Mouse (Mus musculus): Measurements from ENCODE around the gene Pex11g.

The Pex11g gene

DNA sequence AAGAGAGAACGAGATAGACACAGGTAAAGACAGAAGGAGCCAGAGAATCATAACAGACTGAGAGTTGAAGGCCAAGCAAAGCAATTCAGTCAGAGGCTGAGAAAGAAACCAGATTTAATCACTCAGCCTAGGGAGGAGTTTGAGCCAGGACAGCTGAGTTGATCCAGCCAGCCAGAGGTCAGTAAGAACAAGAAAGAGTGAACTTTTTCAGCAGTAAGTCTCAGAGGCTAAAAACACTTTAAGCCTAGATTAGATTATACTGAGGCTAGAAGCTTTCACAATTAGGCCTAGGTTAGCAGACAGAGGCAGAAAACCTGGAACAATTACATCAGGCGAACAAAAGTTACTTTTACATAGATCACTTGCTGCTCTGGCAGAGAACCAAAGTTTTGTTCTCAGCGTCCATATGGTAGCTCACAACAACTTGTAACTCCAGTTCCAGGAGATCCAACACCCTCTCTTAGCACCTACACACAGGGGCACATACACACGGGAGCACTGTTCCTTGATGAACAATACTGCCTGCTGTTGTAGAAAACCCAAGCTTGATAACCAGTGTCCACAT is 12.8 kb upstream of the Pex11g start:
- no peak for DNase-seq

DNA sequence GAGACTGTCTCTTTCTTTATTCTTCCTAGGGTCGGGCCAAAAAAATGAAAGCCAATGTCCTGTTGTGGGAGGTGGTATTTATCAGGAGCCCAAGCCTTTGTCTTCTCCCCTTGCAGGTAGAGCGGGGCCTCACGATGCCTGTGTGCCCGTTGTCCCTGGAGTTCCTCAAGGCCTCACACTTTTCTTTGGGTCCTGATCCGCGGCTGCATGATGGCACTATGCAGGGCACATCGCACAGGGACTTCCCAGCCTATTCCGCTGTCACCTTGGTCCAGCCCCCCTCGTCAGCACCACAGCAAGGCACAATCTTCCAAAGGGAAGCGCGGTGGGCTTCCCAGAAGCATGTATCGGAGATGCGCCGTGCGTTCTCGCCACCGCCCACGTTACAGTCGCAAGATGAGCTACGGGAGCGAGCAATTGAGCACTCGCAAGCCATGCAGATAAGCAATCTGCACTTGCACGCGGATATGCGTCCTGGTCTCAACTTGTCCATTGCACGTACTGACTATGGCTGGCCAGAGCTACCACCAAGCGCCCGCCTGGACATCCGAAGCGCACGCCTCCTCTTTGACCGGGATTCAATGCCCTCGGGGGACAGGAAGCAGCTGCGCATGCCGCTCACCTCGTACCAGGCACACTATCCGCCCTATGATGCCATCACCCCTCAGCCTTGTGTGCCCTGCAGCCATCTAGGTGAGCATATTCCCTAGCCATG is 8.4 kb upstream of the Pex11g start:
- no peak for DNase-seq

DNA sequence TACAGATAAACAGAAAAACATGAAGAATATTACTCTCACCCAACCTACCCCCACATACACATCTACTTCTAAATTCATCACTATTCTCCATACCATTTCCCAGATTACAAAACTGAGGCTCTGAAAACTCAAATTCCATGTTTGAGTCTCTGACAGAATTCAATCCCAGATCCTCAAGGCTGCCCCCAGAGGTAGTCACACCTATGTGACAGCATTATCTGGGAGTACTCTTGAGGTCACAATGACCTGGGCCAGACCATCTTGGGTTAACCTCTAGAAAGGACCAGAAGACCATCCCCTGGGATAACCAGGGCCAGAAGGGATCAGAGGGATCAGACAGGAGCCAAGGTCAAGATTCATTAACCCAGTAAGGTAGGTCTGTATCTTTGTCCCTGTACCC is 3.1 kb upstream of the Pex11g start, which contains the start of gene Tex45:
Tex45 (plus strand) TSS at position 301 of the 400 bp plus-strand sequence.
- DNase-seq = no peak

- no peak for DNase-seq
Observed at GRCm38 (mm10) chr8:3468838-3469237, 1.4 kb upstream of the Pex11g start.

- no peak for DNase-seq
Observed at GRCm38 (mm10) chr8:3467886-3468545, 536 bp upstream of the Pex11g start.

- peak in 1 of 2 experiments; percentile 60 for DNase-seq
Observed at GRCm38 (mm10) chr8:3464309-3464708, 3.2 kb downstream of the Pex11g start.

- no peak for DNase-seq
Observed at GRCm38 (mm10) chr8:3463248-3463647, 4.2 kb downstream of the Pex11g start.

DNA sequence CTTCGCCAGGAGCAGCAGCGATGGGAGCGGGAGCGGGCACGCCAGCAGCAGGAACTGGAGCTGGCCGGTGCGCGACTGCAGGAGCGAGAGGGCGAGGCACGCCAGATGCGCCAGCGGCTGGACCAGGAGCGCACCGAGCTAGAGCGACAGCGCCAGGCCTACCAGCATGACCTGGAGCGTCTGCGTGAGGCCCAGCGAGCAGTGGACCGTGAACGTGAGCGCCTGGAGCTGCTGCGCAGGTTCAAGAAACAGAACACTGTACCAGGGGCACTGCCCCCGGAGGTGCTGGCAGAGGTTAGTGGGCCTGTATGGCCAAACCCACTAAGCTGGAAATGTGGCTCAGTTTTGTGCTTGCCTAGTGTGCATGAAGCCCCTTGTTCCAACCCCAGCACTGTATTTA is 15.5 kb downstream of the Pex11g start:
- DNase-seq = no peak

DNA sequence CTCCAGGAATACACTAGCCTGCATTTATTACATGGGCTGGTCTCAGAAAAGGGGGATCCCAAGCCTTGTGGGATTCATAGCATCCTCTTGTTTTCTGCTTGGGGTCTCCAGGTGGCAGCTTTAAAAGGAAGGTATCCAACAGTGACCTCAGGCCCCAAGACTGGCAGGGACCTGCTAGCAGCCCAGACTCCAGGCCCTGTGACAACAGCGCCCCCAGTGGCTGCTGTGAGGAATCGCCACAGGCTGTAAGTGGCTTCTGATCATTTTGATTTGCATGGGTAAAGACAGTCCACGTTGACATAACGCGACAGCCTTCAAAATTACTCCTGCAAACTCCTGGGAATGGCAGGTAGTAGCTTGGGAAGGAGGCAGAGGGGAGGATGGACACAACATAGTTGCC is 16.8 kb downstream of the Pex11g start:
- peak; percentile 58 to 67 for DNase-seq

- DNase-seq = no peak
Observed at GRCm38 (mm10) chr8:3449226-3449625, 18.3 kb downstream of the Pex11g start.

GRCm38 (mm10) chr8:3439510-3439909 is 28.0 kb downstream of the Pex11g start:
- DNase-seq = no peak

- DNase-seq = no peak
Observed at GRCm38 (mm10) chr8:3436492-3436891, 31.0 kb downstream of the Pex11g start.

DNA sequence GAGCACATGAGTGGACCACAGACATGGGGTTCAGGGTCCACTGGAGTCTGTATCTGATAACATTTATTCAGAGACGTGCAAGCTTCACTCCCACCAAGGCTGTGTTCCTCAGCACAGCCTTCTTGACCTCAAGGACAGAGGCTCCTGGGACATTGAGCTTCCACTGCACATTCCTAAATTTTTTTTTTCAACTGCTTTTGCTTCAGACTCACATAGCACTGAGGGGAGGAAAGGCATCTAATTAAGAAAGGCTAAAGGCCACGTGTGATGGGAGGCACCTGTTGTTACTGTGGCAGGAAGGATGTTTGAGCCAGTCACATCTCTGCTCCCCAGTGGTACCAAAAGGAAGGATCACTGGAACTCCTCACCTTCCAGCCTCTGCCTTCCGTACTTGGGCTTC is 36.4 kb downstream of the Pex11g start:
- DNase-seq = no peak

DNA sequence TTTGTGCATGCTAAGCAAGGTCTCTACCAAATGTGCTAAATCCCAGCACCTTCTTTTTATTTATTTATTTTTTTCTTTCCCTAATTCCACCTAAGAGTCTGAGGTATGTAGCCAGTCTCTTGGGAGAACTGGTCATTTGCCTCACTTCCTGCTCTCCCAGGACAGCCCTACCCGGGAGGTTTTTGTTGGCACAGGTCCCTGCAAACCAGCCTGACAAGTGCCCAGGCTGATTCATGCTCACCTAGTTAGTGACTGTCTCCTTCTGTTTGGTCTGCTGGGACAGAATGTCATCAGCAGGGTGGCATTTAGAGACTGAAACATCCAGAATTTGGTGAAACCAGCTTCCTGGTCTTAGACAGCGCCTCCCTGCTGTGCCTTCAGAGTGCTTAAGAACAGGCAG is 37.5 kb downstream of the Pex11g start:
- DNase-seq = peak; percentile 56

DNA sequence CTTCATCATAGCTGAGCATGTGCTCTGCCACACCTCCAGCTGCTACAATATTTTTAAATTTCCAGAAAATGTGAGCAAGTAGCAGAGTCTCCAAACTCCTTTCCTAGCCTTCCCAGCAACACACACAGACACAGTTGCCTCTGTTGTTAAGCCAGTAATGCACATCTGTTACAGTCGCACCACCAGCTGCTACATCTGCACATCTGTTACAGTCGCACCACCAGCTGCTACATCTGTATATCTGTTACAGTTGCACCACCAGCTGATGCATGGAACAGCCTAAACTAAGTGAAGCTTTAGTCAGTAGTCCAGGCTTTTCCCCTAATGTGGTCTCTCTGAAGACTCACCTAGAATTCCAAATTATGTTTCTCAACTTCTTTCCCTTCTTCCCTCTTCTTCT is 39.1 kb downstream of the Pex11g start:
- no peak for DNase-seq

DNA sequence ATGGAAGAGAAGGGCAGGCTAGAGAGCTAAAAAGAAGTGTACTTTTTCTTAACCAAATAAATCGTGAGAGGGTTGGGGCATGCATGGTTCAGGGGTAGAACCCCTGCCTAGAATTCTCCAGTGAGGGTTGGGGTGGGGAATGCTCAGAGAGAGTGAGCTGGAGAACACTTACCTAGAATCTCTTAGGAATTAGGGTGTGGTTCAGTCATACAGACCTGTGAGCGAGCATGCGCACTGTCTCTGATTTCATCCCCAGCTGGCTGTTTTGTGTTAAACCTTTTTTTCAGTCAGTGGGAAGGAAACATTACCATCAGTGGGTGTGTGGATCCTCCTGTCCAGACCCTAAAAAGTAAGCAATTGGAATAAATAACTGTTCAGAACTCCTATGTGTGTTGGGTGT is 41.3 kb downstream of the Pex11g start:
- no peak for DNase-seq

DNA sequence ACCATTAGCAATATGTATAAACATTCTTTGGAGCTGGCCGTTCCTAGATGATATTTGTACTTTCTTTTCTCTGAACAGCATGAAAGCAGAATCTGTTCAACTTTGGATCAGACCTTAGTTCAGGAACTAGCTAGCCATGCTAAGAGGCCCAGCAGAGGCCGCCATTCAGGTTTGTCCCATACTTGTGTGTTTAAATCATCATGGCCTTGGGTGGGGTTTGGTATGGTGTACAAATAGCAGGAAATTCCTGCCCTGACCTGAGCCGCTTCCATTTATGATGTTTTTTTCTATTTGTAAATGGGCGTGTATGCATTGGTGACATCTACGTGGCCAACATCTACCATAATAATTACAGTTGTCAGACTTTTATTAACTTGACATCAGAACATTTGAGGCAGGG is 42.3 kb downstream of the Pex11g start:
- DNase-seq = no peak

DNA sequence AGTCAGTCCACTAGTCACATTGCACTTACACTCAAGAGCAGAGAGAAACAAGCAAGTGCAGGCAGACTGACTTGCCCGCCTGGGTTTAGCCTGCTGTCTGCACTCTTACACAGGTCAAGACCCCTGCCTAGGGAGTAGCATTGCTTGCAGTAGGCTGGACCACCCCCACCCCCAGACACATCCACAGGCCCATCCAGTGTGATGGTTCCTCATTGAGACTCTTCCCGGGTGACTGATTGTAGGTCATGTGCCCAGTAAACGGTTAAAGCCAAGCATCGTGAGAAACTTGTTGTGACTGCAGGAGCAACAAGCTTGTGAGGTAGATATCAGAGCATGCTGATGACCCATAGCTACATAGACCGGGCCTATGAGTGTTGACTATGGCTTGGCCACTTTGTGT is 46.0 kb downstream of the Pex11g start:
- DNase-seq = no peak

DNA sequence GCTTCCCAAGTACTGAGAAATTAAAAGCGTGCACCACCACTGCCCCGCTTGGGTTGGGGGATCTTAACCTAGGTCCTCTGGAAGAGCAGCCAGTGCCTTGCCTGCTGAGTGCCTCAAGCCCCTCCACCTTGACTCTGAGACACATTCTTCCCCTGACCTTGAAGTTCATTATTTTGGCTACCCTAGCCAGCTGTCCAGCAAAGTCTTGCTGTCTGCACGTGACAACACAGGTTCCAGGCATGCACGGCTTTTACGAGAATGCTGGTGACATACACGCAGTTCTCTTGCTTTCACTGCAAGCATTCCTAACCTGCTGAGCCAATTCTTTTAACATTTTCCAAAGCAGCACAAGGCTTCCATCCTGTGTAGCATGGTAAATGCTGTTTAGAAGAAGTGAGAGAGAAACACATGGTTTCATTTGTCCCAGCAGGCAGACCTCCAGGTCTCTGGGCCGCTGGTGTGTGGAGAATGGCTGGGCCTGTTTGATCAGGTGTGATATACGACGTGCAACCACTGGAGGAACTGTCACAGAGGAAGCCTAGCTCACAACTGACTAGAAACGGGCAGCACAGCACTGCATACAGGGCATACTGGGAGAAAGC is 47.3 kb downstream of the Pex11g start:
- no peak for DNase-seq

- no peak for DNase-seq
Observed at GRCm38 (mm10) chr8:3418101-3418500, 49.4 kb downstream of the Pex11g start.

GRCm38 (mm10) chr8:3417455-3417854 is 50.0 kb downstream of the Pex11g start:
- DNase-seq = no peak

- no peak for DNase-seq
Observed at GRCm38 (mm10) chr8:3416846-3417245, 50.6 kb downstream of the Pex11g start.

DNA sequence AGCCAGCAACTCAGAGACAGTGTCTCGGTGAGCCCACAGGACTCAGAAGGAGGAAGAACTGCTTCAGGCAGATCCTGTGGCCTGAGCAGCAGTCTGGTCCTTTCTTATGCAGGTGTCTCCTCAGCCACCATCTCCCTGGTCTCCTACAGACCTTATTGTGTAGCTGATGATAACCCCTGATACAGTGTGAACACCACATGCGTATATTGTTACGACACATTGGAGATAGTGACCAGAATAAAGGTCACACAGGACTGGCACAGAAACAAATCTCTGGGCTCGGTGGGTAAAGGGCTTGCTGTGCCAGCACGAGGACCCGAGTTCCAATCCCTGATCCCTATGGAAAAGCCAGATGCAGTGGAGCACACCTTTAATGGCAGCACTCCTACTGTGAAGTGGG is 51.8 kb downstream of the Pex11g start:
- DNase-seq = no peak

GRCm38 (mm10) chr8:3415259-3415658 is 52.2 kb downstream of the Pex11g start:
- no peak for DNase-seq
